ENCODE assay signal across 7 mouse cellular contexts in genomic region chr15:25940397-25941377, GRCm38 (mm10). TPM values are rescaled to one million over a fixed set of nuclear protein-coding genes. Genes with fewer than 3 reads are reported as not detected.
DNase-seq lines count a peak whose midpoint lies in the region; ATAC-seq and TF ChIP-seq lines count a peak whose summit lies in the region.

No protein-coding gene starts in this region.

- H3K79me2 ChIP-seq in CH12.LX (replicated peaks; ENCODE audit: control insufficient read depth, extremely low read depth, insufficient read depth, poor library complexity, severe bottlenecking), result no peaks in the 10 kb centered on the region

- WGBS in kidney, embryonic 16.5 days, result 25% methylated on average over 24 of the region's 24 CpGs

- in situ Hi-C loops in CH12.LX (cut with MboI; ENCODE audit: low pct_ligation_motif_present, low pct_unique_long_range_greater_than_20kb, low sequenced_read_pairs), result no loop called here

- TF ChIP-seq RAD21 in CH12.LX (IDR thresholded peaks at IDR 0.05; ENCODE audit: low read depth, low read length), result peak; percentile 50

- peaks cover 0 to 8% of the 10 kb centered on the region in 2 experiments for H3K36me3 ChIP-seq in CH12.LX (replicated peaks in 1 of 2; ENCODE audit: control insufficient read depth in 1 of 2, insufficient read depth in 1 of 2, low read length in 1 of 2)
- H3K36me3 ChIP-seq in kidney, embryonic 16.5 days (ENCODE audit: insufficient read depth, low read length), result no peaks in the 10 kb centered on the region

- H3K27me3 ChIP-seq in CH12.LX (replicated peaks), result no peaks in the 10 kb centered on the region
- peaks cover 3% of the 10 kb centered on the region; the same call in 1 of the 2 replicates for H3K27me3 ChIP-seq in kidney, embryonic 16.5 days (ENCODE audit: insufficient read depth, low read length)

- H3K27ac ChIP-seq in CH12.LX (ENCODE audit: insufficient read depth, low read depth), result peak overlapping the region; percentile 52
- peak overlapping the region; percentile 56 for H3K27ac ChIP-seq in kidney, embryonic 16.5 days (ENCODE audit: low read length)

- peak; percentile 73 for DNase-seq in CH12.LX (ENCODE audit: extremely low read depth)
- peak; percentile 51 for DNase-seq in adrenal gland, postnatal 10 days
- peak; percentile 61 for DNase-seq in lung, postnatal 4 days
- no peak for DNase-seq in cerebellum, adult 9-10 months
- DNase-seq in cerebellum, postnatal 25 days, result no peak

- TF ChIP-seq POLR2A in CH12.LX (IDR thresholded peaks at IDR 0.05; ENCODE audit: low read depth, low read length), result no peak

- peak in 1 of 2 experiments; percentile 55; a peak in 2 of 4 replicates for TF ChIP-seq CTCF in CH12.LX (conservative IDR thresholded peaks at IDR 0.05 in 1 of 2, IDR thresholded peaks at IDR 0.05 in 1 of 2; ENCODE audit: low read depth in 2 of 2, low read length in 2 of 2)

- H3K9me3 ChIP-seq in CH12.LX (replicated peaks; ENCODE audit: low read length), result no peaks in the 10 kb centered on the region
- no peaks in the 10 kb centered on the region for H3K9me3 ChIP-seq in kidney, embryonic 16.5 days (ENCODE audit: low read length)

- TF ChIP-seq EP300 in CH12.LX (IDR thresholded peaks at IDR 0.05; ENCODE audit: low read length), result peak; percentile 69

- H3K9ac ChIP-seq in CH12.LX (ENCODE audit: insufficient read depth, low read depth), result peak overlapping the region; percentile 45
- 0 out of 2 replicates have a peak overlapping the region, but pooled peaks have one; percentile 50 for H3K9ac ChIP-seq in kidney, embryonic 16.5 days (replicated peaks; ENCODE audit: low read length)

- H3K4me2 ChIP-seq in CH12.LX (ENCODE audit: insufficient read depth, low read depth, poor library complexity, severe bottlenecking), result peak overlapping the region; percentile 71
- peak overlapping the region; percentile 48 for H3K4me2 ChIP-seq in kidney, embryonic 16.5 days (replicated peaks; ENCODE audit: low read depth, low read length)

- peak; percentile 86 for ATAC-seq in granulocyte monocyte progenitor cell, adult 5-6 weeks (replicated peaks; ENCODE audit: poor library complexity, severe bottlenecking)
- peak; percentile 72; the same call in 1 of the 2 replicates for ATAC-seq in kidney, embryonic 16.5 days (ENCODE audit: low FRiP score, low TSS enrichment)

- H3K4me1 ChIP-seq in CH12.LX (ENCODE audit: control insufficient read depth in 1 of 2, insufficient read depth in 2 of 2), result peaks cover 15 to 56% of the 10 kb centered on the region in 2 experiments
- H3K4me1 ChIP-seq in kidney, embryonic 16.5 days (ENCODE audit: insufficient read depth, low read length), result peaks cover 11% of the 10 kb centered on the region; the same call in 1 of the 2 replicates

- dilution Hi-C loops in CH12.LX (cut with MboI; ENCODE audit: extremely low pct_ligation_motif_present, extremely low pct_unique_long_range_greater_than_20kb, low sequenced_read_pairs), result no loop called here

- peak overlapping the region; percentile 34 to 42 (median 38) for H3K4me3 ChIP-seq in CH12.LX (replicated peaks in 1 of 3; ENCODE audit: low read depth in 2 of 3, low read length in 2 of 3, poor library complexity in 1 of 3)
- H3K4me3 ChIP-seq in kidney, embryonic 16.5 days (ENCODE audit: low read length), result peak overlapping the region; percentile 31

TF ChIP-seq in CH12.LX, 34 proteins besides CTCF, POLR2A, EP300 and RAD21:
- TF ChIP-seq MAZ (IDR thresholded peaks at IDR 0.05; ENCODE audit: low read depth, low read length), result 0 out of 2 replicates have a peak, but pooled peaks have one; percentile 26
- peak; percentile 75 for TF ChIP-seq SIN3A (IDR thresholded peaks at IDR 0.05; ENCODE audit: low read length)
- peak; percentile 69 for TF ChIP-seq BHLHE40 (IDR thresholded peaks at IDR 0.05; ENCODE audit: low read depth, low read length)
- TF ChIP-seq SMC3 (IDR thresholded peaks at IDR 0.05; ENCODE audit: low read depth, low read length), result peak; percentile 34
- TF ChIP-seq MEF2A (IDR thresholded peaks at IDR 0.05; ENCODE audit: borderline replicate concordance, low read depth, low read length), result no peak; the same call in 1 of the 2 replicates
- TF ChIP-seq MYC (IDR thresholded peaks at IDR 0.05; ENCODE audit: low read depth, low read length), result 0 out of 2 replicates have a peak, but pooled peaks have one; percentile 28
- TF ChIP-seq USF2 (conservative IDR thresholded peaks at IDR 0.05; ENCODE audit: low read depth, low read length), result no peak
- TF ChIP-seq MAX (IDR thresholded peaks at IDR 0.05; ENCODE audit: low read length), result peak; percentile 46; the same call in 1 of the 2 replicates
- no peak for TF ChIP-seq HCFC1 (IDR thresholded peaks at IDR 0.05; ENCODE audit: low read depth, low read length)
- TF ChIP-seq TBP (conservative IDR thresholded peaks at IDR 0.05; ENCODE audit: low read depth, low read length), result 0 out of 2 replicates have a peak, but pooled peaks have one; percentile 24
- no peak; the same call in 1 of the 2 replicates for TF ChIP-seq RCOR1 (conservative IDR thresholded peaks at IDR 0.05; ENCODE audit: low read depth, low read length)
- peak; percentile 87 for TF ChIP-seq IRF4 (IDR thresholded peaks at IDR 0.05; ENCODE audit: low read depth, low read length)
- peak; percentile 64; the same call in 1 of the 2 replicates for TF ChIP-seq ETS1 (conservative IDR thresholded peaks at IDR 0.05; ENCODE audit: low read depth, low read length)
- TF ChIP-seq TCF12 (IDR thresholded peaks at IDR 0.05; ENCODE audit: low read depth, low read length), result peak; percentile 47
- TF ChIP-seq CHD1 (IDR thresholded peaks at IDR 0.05; ENCODE audit: low read depth, low read length), result 0 out of 2 replicates have a peak, but pooled peaks have one; percentile 9
- TF ChIP-seq NRF1 (IDR thresholded peaks at IDR 0.05; ENCODE audit: low read depth, low read length), result no peak
- peak; percentile 22; the same call in 1 of the 2 replicates for TF ChIP-seq UBTF (IDR thresholded peaks at IDR 0.05; ENCODE audit: low read depth, low read length)
- peak; percentile 56; the same call in 1 of the 2 replicates for TF ChIP-seq MXI1 (IDR thresholded peaks at IDR 0.05; ENCODE audit: low read depth, low read length)
- TF ChIP-seq JUN (IDR thresholded peaks at IDR 0.05; ENCODE audit: insufficient read depth, low read depth, low read length), result 0 out of 2 replicates have a peak, but pooled peaks have one; percentile 4

RNA-seq across cellular contexts. Expression of gene Zfp622, which starts 43.5 kb away (rescaled TPM):
- total RNA-seq in CH12.LX (2012; rRNA removed) (63.7 and 65.6 TPM in 2 replicates), CH12.LX (2014; rRNA removed) (84.3 and 85.9 TPM in 2 replicates)
- 146 and 156 TPM in 2 replicates for polyA plus RNA-seq in CH12.LX (2012; ENCODE audit: insufficient read length, low read depth)
- total RNA-seq in adrenal gland, postnatal 10 days (2021), result 10 to 100 TPM; 33.0 to 34.1 TPM
- total RNA-seq in granulocyte monocyte progenitor cell, adult 5-6 weeks (2014; fragmentation: Nextera tagmentation), result 49.4 and 59.8 TPM in 2 replicates
- total RNA-seq in granulocyte monocyte progenitor cell, adult 5-6 weeks (2017), result 55.9 and 90.9 TPM in 2 replicates
- 27.6 and 28.1 TPM in 2 replicates for polyA plus RNA-seq in kidney, embryonic 16.5 days (2015; fragmentation: Nextera tagmentation; extraction: Ambion mirVana)

Comparison
In these comparisons a context has a peak if more than half of its experiments do, and no peak if none do; other contexts are left out.
1. DNase-seq: peak in CH12.LX (single experiment), adrenal gland, postnatal 10 days (single experiment) and lung, postnatal 4 days (2 of 2); none in cerebellum, adult 9-10 months (single experiment) and cerebellum, postnatal 25 days (0 of 2).